Mouse (Mus musculus) kidney, adult 2 months (tissue): ENCODE measurements at regions not wholly inside any gene's neighbourhood (a gene's known extent, or its start where the extent isn't known, plus 50 kb on each side); places are given as distances from the start of the nearest gene placed in this dataset.

Experiments used
- CTCF ChIP-seq: fragments of 200-500 bp; conservative IDR thresholded peaks from 2 replicates; pipeline ENCODE4 v1.5.1; 2011; ENCODE audit warnings: low read depth, mild to moderate bottlenecking, control low read depth, low read length, moderate library complexity, mixed read lengths; ENCODE audit not compliant: insufficient read depth, insufficient read length
- POLR2A ChIP-seq: fragments of 200-500 bp; IDR thresholded peaks from one replicate; pipeline ENCODE4 v1.6.1; 2011; ENCODE audit warnings: low read depth, low read length, control low read depth

DNA sequence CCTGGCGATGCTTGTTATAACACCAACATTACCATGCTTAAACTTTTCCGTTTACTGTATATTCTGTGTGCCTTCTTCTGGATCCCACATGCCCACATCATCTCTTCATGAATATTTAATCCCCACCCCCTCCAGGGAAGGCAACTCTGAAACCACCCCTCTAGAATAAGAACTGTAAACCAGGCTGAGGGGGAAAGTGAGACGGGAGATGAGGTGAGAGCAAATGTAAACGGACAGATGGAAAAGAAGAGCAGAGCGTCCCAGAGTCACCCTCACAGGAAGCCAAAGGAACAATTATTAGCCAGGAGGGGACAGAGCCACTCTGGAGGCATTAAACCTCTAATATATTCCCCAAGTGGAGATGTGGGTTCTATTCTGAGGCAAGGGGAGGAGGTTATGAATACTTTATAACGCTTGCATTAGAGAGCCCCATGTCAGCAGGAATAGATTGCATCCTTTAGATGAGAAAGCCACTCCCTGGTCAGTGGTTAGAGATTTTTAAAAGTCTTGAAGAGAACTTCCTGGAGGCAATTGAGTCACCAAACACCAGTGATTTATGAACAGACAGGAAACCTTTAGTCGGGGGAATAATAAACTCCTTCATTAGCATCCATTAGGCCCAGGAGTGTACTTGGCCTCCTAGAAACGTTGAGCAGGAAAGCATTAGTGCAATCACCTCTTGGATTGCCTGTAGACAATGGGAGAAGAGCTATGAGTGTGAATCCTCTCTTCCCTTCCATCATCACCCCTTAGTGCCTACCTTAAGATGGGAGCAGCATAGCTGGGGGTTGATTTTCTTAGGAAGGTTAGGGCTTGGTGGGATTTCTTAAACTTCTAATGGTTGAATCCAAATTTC, 220.1 kb downstream of the Elavl2 start:
- no peak for TF ChIP-seq POLR2A
- TF ChIP-seq CTCF: no peak
